8 mouse cellular contexts compared by ENCODE assay signal in genomic region chr17:71617033-71617362, GRCm38 (mm10). TPM values are rescaled to one million over a fixed set of nuclear protein-coding genes. Genes with fewer than 3 reads are reported as not detected.
DNase-seq lines count a peak whose midpoint lies in the region; ATAC-seq and TF ChIP-seq lines count a peak whose summit lies in the region.

No protein-coding gene starts in this region.

- no peaks in the 10 kb centered on the region for H3K36me3 ChIP-seq in heart, embryonic 15.5 days
- H3K36me3 ChIP-seq in MEL (ENCODE audit: control insufficient read depth in 1 of 2, insufficient read depth in 2 of 2, low read length in 2 of 2): peaks cover 15 to 31% of the 10 kb centered on the region in 2 experiments
- H3K36me3 ChIP-seq in forebrain, embryonic 12.5 days (replicated peaks): peaks cover 11% of the 10 kb centered on the region
- H3K36me3 ChIP-seq in liver, embryonic 16.5 days (ENCODE audit: control insufficient read depth, insufficient read depth): no peaks in the 10 kb centered on the region

- no peak for DNase-seq in heart, adult 11 months
- peak; percentile 72 for DNase-seq in MEL (ENCODE audit: low read depth, low spot score)
- no peak for DNase-seq in thymus, postnatal 25 days
- no peak for DNase-seq in cerebellum, adult 18-20 months

- H3K27me3 ChIP-seq in heart, embryonic 15.5 days: no peaks in the 10 kb centered on the region
- H3K27me3 ChIP-seq in MEL (ENCODE audit: control insufficient read depth in 1 of 2, insufficient read depth in 2 of 2, low read length in 2 of 2): no peaks in the 10 kb centered on the region
- H3K27me3 ChIP-seq in forebrain, embryonic 12.5 days: no peaks in the 10 kb centered on the region
- H3K27me3 ChIP-seq in liver, embryonic 16.5 days (ENCODE audit: control insufficient read depth, insufficient read depth, low read depth, low read length): no peaks in the 10 kb centered on the region

- H3K4me2 ChIP-seq in heart, embryonic 15.5 days: peak overlapping the region; percentile 79
- peak overlapping the region; percentile 77 for H3K4me2 ChIP-seq in forebrain, embryonic 12.5 days
- H3K4me2 ChIP-seq in liver, embryonic 16.5 days (ENCODE audit: low read depth, low read length): peak overlapping the region; percentile 94

- H3K9me3 ChIP-seq in heart, embryonic 15.5 days (replicated peaks): no peaks in the 10 kb centered on the region
- no peaks in the 10 kb centered on the region for H3K9me3 ChIP-seq in MEL (replicated peaks; ENCODE audit: insufficient read depth, low read length)
- no peaks in the 10 kb centered on the region for H3K9me3 ChIP-seq in forebrain, embryonic 12.5 days
- H3K9me3 ChIP-seq in liver, embryonic 16.5 days (replicated peaks; ENCODE audit: control insufficient read depth, low read length): no peaks in the 10 kb centered on the region

- H3K27ac ChIP-seq in heart, embryonic 15.5 days: no peak overlapping the region
- H3K27ac ChIP-seq in MEL (ENCODE audit: control insufficient read depth, low read depth, low read length): peak overlapping the region; percentile 70
- H3K27ac ChIP-seq in forebrain, embryonic 12.5 days: no peak overlapping the region
- H3K27ac ChIP-seq in liver, embryonic 16.5 days (ENCODE audit: low read length): no peak overlapping the region; the same call in 1 of the 2 replicates

- WGBS in heart, embryonic 15.5 days: under 1% methylated on average over 10 of the region's 10 CpGs
- WGBS in forebrain, embryonic 12.5 days: 1% methylated on average over 10 of the region's 10 CpGs
- 0% methylated on average over 10 of the region's 10 CpGs for WGBS in liver, embryonic 16.5 days (ENCODE audit: insufficient replicate concordance)

- TF ChIP-seq EP300 in MEL (IDR thresholded peaks at IDR 0.05; ENCODE audit: low read depth in 1 of 2, low read length in 2 of 2): no peak

- H3K9ac ChIP-seq in heart, embryonic 15.5 days: peak overlapping the region; percentile 89
- H3K9ac ChIP-seq in MEL (ENCODE audit: control insufficient read depth, low read depth, low read length, poor library complexity, severe bottlenecking): peak overlapping the region; percentile 95
- peak overlapping the region; percentile 92 for H3K9ac ChIP-seq in forebrain, embryonic 12.5 days
- peak overlapping the region; percentile 81 for H3K9ac ChIP-seq in liver, embryonic 16.5 days (ENCODE audit: low read depth, low read length)

- H3K4me3 ChIP-seq in heart, embryonic 15.5 days: peak overlapping the region; percentile 93
- peak overlapping the region; percentile 84 to 90 for H3K4me3 ChIP-seq in MEL (ENCODE audit: control insufficient read depth in 1 of 2, insufficient read depth in 1 of 2, low read depth in 2 of 2, low read length in 2 of 2)
- H3K4me3 ChIP-seq in forebrain, embryonic 12.5 days (replicated peaks): peak overlapping the region; percentile 99
- H3K4me3 ChIP-seq in liver, embryonic 16.5 days (ENCODE audit: low read depth, low read length): peak overlapping the region; percentile 97

- no peak for TF ChIP-seq RAD21 in MEL (IDR thresholded peaks at IDR 0.05; ENCODE audit: low read depth, low read length)

- no peak for TF ChIP-seq POLR2A in MEL (IDR thresholded peaks at IDR 0.05; ENCODE audit: control insufficient read depth in 1 of 2, insufficient read depth in 1 of 2, low read depth in 1 of 2, low read length in 2 of 2, poor library complexity in 1 of 2)

- no peak for ATAC-seq in heart, embryonic 15.5 days (replicated peaks; ENCODE audit: insufficient number of reproducible peaks, insufficient read depth, low FRiP score, low read depth)
- no peak for ATAC-seq in forebrain, embryonic 12.5 days (ENCODE audit: low FRiP score)
- no peak for ATAC-seq in liver, embryonic 16.5 days (ENCODE audit: low read depth)
- ATAC-seq in inflammation-experienced regulatory T-cells, adult 6 months: no peak

- no peak for TF ChIP-seq CTCF in MEL (IDR thresholded peaks at IDR 0.05 in 2 of 3, conservative IDR thresholded peaks at IDR 0.05 in 1 of 3; ENCODE audit: control insufficient read depth in 1 of 3, insufficient read depth in 1 of 3, low read depth in 2 of 3, low read length in 3 of 3, poor library complexity in 1 of 3, severe bottlenecking in 1 of 3)

- H3K79me2 ChIP-seq in MEL (ENCODE audit: control insufficient read depth, insufficient read depth, low read length, poor library complexity): peaks cover 59% of the 10 kb centered on the region

- peaks cover 19% of the 10 kb centered on the region for H3K4me1 ChIP-seq in heart, embryonic 15.5 days (replicated peaks)
- H3K4me1 ChIP-seq in MEL (ENCODE audit: control insufficient read depth in 1 of 2, insufficient read depth in 2 of 2, low read length in 2 of 2): peaks cover 9 to 17% of the 10 kb centered on the region in 2 experiments
- H3K4me1 ChIP-seq in forebrain, embryonic 12.5 days: peaks cover 18% of the 10 kb centered on the region
- H3K4me1 ChIP-seq in liver, embryonic 16.5 days (ENCODE audit: control insufficient read depth, low read depth, low read length): peaks cover 28% of the 10 kb centered on the region

TF ChIP-seq in MEL, 35 proteins besides CTCF, POLR2A, EP300 and RAD21:
- TF ChIP-seq MXI1 (IDR thresholded peaks at IDR 0.05; ENCODE audit: low read depth, low read length): peak; percentile 99
- no peak for TF ChIP-seq KAT2A (conservative IDR thresholded peaks at IDR 0.05; ENCODE audit: low read depth, low read length)
- no peak for TF ChIP-seq GATA1 (IDR thresholded peaks at IDR 0.05; ENCODE audit: low read depth, low read length)
- TF ChIP-seq SIN3A (IDR thresholded peaks at IDR 0.05; ENCODE audit: low read length): peak; percentile 91
- TF ChIP-seq ELF1 (IDR thresholded peaks at IDR 0.05; ENCODE audit: low read depth, low read length): no peak
- TF ChIP-seq NELFE (IDR thresholded peaks at IDR 0.05; ENCODE audit: low read depth, low read length): no peak
- TF ChIP-seq CHD1 (IDR thresholded peaks at IDR 0.05; ENCODE audit: low read depth, low read length): 0 out of 2 replicates have a peak, but pooled peaks have one; percentile 11
- peak; percentile 93 for TF ChIP-seq MAX (IDR thresholded peaks at IDR 0.05; ENCODE audit: low read length)
- no peak for TF ChIP-seq ZC3H11A (IDR thresholded peaks at IDR 0.05; ENCODE audit: low read depth, low read length)
- TF ChIP-seq E2F4 (IDR thresholded peaks at IDR 0.05; ENCODE audit: borderline replicate concordance, low read depth, low read length): no peak
- peak; percentile 97 for TF ChIP-seq MYC (IDR thresholded peaks at IDR 0.05; ENCODE audit: low read depth, low read length)

RNA-seq across cellular contexts. Expression of gene Wdr43, which starts 1.3 kb away (rescaled TPM):
- polyA plus RNA-seq in heart, embryonic 15.5 days (2015; fragmentation: Nextera tagmentation; extraction: Ambion mirVana): 32.4 and 40.5 TPM in 2 replicates
- total RNA-seq in MEL (2012; rRNA removed): 243 and 249 TPM in 2 replicates
- polyA plus RNA-seq in MEL (2012; ENCODE audit: insufficient read depth in 1 of 2, insufficient read length in 2 of 2, low read depth in 1 of 2, low replicate concordance in 2 of 2, missing spikeins in 1 of 2): 100 to 1,000 TPM; 175 to 393 TPM
- 79.9 and 80.0 TPM in 2 replicates for polyA plus RNA-seq in forebrain, embryonic 12.5 days (2016; fragmentation: Nextera tagmentation; extraction: Ambion mirVana)
- 26.0 and 26.6 TPM in 2 replicates for polyA plus RNA-seq in liver, embryonic 16.5 days (2015; fragmentation: Nextera tagmentation; extraction: Ambion mirVana)
- polyA plus RNA-seq in inflammation-experienced regulatory T-cells, adult 6 months (2017; shearing (Covaris generic)): 100 to 1,000 TPM; 102 to 142 (median 126) TPM

RNA-seq across cellular contexts. Expression of gene Togaram2, which starts 56.1 kb away (rescaled TPM):
- polyA plus RNA-seq in heart, embryonic 15.5 days (2015; fragmentation: Nextera tagmentation; extraction: Ambion mirVana): 2.3 and 2.6 TPM in 2 replicates
- total RNA-seq in MEL (2012; rRNA removed): not detected in 2 replicates
- polyA plus RNA-seq in MEL (2012; ENCODE audit: insufficient read depth in 1 of 2, insufficient read length in 2 of 2, low read depth in 1 of 2, low replicate concordance in 2 of 2, missing spikeins in 1 of 2): not detected
- 0.15 and 0.29 TPM in 2 replicates for polyA plus RNA-seq in forebrain, embryonic 12.5 days (2016; fragmentation: Nextera tagmentation; extraction: Ambion mirVana)
- polyA plus RNA-seq in liver, embryonic 16.5 days (2015; fragmentation: Nextera tagmentation; extraction: Ambion mirVana): not detected in 2 replicates
- not detected for polyA plus RNA-seq in inflammation-experienced regulatory T-cells, adult 6 months (2017; shearing (Covaris generic))
